ENCODE assay signal across 22 mouse cellular contexts in genomic region chr11:75116379-75116778, GRCm38 (mm10).
"Had no signal": no experiment of that assay in that cellular context is flagged by ENCODE, and none has a peak within 500 bp of the region (broad histone marks: within the 10 kb centered on the region; RNA-seq: fewer than 3 reads in every experiment).

No protein-coding gene starts in this region.

- H3K4me1 ChIP-seq: midbrain, embryonic 12.5 days; midbrain, embryonic 15.5 days; stomach, embryonic 15.5 days had no signal

- H3K36me3 ChIP-seq: kidney, embryonic 15.5 days; limb, embryonic 15.5 days; midbrain, embryonic 12.5 days; midbrain, embryonic 15.5 days; neural tube, embryonic 13.5 days; stomach, embryonic 15.5 days had no signal

- H3K27ac ChIP-seq: limb, embryonic 12.5 days; limb, embryonic 15.5 days; liver, embryonic 14.5 days; midbrain, embryonic 12.5 days; midbrain, embryonic 15.5 days; neural tube, embryonic 13.5 days; stomach, embryonic 15.5 days had no signal

- H3K9me3 ChIP-seq: kidney, embryonic 15.5 days; limb, embryonic 12.5 days; limb, embryonic 15.5 days; midbrain, embryonic 12.5 days; midbrain, embryonic 15.5 days; neural tube, embryonic 13.5 days; stomach, embryonic 15.5 days had no signal

- H3K9ac ChIP-seq: kidney, embryonic 15.5 days; limb, embryonic 12.5 days; limb, embryonic 15.5 days; liver, embryonic 14.5 days; liver, postnatal 0 days; midbrain, embryonic 12.5 days; midbrain, embryonic 15.5 days; neural tube, embryonic 13.5 days; stomach, embryonic 15.5 days had no signal

- ATAC-seq: intestine, postnatal 0 days; liver, postnatal 0 days; lung, postnatal 0 days; midbrain, embryonic 15.5 days had no signal

- DNase-seq: kidney, adult 2 months; kidney, postnatal 10 days; kidney, postnatal 36 days; layer of hippocampus, postnatal 36 days; left cerebral cortex, postnatal 4 days; liver, postnatal 0 days; retina, postnatal 1 day; right cerebral cortex, postnatal 25 days; spleen, adult 18-20 months; thymus, postnatal 25 days had no signal

- H3K27me3 ChIP-seq: kidney, embryonic 15.5 days; limb, embryonic 12.5 days; limb, embryonic 15.5 days; midbrain, embryonic 12.5 days; midbrain, embryonic 15.5 days; neural tube, embryonic 13.5 days; stomach, embryonic 15.5 days had no signal

- H3K4me3 ChIP-seq: kidney, embryonic 15.5 days; limb, embryonic 12.5 days; limb, embryonic 15.5 days; midbrain, embryonic 12.5 days; midbrain, embryonic 15.5 days; myocyte; neural tube, embryonic 13.5 days; stomach, embryonic 15.5 days had no signal

- H3K4me2 ChIP-seq: kidney, embryonic 15.5 days; limb, embryonic 12.5 days; limb, embryonic 15.5 days; liver, embryonic 11.5 days; midbrain, embryonic 12.5 days; midbrain, embryonic 15.5 days; neural tube, embryonic 13.5 days; stomach, embryonic 15.5 days had no signal
